Mouse (Mus musculus) heart, adult 8-10 months (tissue): ENCODE data around the gene Pom121l2. TPM values are rescaled to one million over a fixed set of nuclear protein-coding genes. Genes with fewer than 3 reads are reported as not detected.
A peak's percentile ranks its signal among the peaks of the same experiment; 100 is the strongest.

Source experiments
- DNase-seq: peaks from one replicate; pipeline ENCODE4 v3.0.0; 2022; ENCODE audit warnings: low spot score
- total RNA-seq, 4 experiments: library from RNA; stranded (reverse); gene quantifications; 2 replicates each; pipeline ENCODE4 v1.2.4; 2022

Pom121l2 gene
- total RNA-seq, result not detected

- no peak for DNase-seq
Observed at GRCm38 (mm10) chr13:21980981-21981802, at the start of gene Pom121l2. Gene Pom121l2 (plus strand): TSS chr13:21981194.

DNA sequence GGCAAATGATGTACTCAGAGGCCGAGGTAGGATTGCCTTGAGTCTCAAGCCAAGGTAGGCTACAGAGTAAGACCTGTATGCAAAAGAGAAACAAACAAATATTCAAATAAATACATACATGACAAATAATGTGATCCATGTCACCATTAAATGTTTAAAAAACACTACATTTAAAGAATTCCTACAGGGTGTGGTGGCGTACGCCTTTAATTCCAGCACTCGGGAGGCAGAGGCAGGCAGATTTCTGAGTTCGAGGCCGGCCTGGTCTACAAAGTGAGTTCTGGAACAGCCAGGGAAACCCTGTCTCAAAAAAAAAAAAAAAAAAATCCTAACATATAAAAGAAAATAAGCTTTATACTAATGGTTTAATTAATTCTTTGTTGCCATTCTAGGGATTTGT is 49.3 kb upstream of the Pom121l2 start:
- DNase-seq, result no peak

- peak; percentile 54 for DNase-seq
Observed at GRCm38 (mm10) chr13:21933626-21934548, 47.1 kb upstream of the Pom121l2 start.

DNA sequence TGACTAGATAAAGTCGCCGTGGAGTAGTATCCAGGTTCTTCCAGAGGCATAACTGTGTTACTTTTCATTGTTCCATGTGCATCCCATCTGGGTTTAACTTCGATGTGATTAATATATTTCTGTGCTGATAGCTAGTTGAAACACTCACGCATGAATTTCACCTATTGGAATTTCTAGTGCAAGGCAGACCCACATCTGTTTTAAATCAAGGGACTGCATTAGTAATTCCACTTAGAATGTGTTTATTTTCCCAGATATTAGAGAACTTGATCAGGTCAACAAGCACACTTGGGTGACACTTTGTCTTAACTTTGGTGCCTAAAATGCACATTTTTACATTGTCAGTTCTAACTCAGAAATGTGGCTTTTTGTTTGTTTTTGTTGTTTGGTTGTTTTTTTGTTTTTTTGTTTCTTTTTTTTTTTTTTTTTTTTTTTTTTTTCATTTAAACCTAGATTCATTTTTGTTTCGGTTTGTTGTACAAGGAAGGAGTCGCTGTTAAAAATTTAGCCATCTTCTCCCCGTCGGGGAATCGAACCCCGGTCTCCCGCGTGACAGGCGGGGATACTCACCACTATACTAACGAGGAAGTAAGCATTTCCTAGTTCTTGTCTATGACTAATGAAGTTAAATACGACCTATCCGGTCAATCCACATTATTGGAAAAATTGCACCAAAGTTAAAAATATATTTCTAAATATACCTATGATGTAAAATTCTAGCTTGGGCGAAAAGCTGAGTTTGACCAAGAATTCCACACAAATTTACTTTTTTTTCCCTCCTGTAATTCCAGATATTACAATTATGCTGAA is 45.8 kb upstream of the Pom121l2 start:
- DNase-seq, result peak; percentile 80

DNA sequence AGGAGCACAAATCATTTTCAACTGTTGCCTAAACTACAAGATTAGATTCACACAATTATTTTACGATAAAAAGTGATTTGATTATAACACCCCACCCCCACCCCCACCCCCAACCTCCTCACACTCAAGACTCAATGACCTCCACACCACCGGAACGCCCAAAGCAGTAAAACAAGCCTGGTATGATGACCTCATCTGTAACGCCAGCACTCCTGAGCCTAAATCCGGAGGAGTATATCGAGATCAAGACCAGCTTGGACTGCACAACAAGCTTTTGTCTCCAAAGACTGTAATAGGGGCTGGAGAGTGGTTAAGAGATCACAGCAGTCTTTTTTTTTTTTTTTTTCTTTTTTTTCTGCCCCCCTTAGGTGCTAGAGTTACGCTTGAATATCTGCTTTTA is 45.2 kb upstream of the Pom121l2 start:
- DNase-seq, result no peak

DNA sequence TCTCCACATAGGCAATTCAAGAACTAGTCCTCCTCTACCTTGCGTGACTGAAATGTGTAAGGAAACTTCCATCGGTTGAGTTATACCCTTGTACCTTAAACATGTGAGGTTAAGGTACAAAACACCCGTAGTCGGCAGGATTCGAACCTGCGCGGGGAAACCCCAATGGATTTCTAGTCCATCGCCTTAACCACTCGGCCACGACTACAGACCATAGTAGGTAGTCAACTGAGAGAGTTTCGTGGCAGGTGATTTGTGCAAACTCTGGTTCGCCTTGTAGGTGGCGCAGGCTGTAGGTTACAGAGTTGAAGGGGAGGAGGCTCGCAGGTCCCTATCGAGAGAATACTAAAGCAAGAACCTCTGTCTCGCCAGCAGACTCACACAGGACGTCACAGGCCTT is 44.0 kb upstream of the Pom121l2 start:
- peak; percentile 63 for DNase-seq

- peak; percentile 97 for DNase-seq
Observed at GRCm38 (mm10) chr13:21940213-21940612, 40.8 kb upstream of the Pom121l2 start.

- peak; percentile 89 for DNase-seq
Observed at GRCm38 (mm10) chr13:21940811-21941321, 40.1 kb upstream of the Pom121l2 start.

GRCm38 (mm10) chr13:21943644-21944043 is 37.4 kb upstream of the Pom121l2 start:
- no peak for DNase-seq

GRCm38 (mm10) chr13:21944592-21944925 is 36.4 kb upstream of the Pom121l2 start:
- DNase-seq, result no peak

GRCm38 (mm10) chr13:21944926-21945740 is 35.9 kb upstream of the Pom121l2 start, which contains the start of gene Zfp184:
Gene Zfp184 (plus strand): TSS chr13:21945094.
- peak; percentile 77 for DNase-seq

DNA sequence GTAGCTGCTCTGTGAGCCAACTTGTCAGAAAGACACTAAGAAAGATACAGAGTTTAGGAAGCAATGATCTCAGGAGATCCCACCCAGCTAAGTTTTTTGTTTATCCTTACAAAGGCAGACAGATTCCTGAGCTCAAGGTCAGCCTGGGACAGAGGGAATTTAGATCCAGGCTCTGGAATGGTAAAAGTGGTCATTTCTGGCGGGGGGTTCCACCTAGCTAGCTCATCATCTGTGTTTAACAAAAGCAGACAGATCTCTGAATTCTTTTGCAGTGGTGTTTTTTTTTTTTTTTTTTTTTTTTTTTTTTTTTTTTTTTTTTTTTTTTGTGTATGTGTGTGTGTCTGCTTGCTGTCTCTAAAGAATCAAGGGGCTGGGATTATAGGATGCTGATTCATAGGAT is 11.7 kb upstream of the Pom121l2 start:
- DNase-seq, result no peak

DNA sequence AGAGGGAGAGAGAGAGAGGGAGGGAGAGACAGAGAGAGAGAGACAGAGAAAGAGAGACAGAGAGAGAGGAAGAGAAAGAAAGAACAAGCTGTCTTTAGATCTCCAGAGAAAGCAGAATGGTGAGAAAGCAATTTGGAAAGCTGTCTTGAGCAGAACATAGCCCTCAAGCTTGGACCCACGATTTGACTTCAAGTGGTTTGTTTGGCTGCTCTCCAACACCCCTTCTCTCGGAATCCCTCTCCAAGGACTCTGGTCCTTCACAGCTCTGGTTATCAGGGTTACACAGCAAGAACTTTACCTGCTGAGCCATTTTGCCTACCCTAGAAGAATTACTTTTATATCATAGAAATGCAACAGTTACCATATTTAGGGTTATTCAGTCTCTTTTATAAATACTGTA is 11.2 kb upstream of the Pom121l2 start:
- no peak for DNase-seq

GRCm38 (mm10) chr13:21971641-21972040 is 9.4 kb upstream of the Pom121l2 start:
- no peak for DNase-seq

GRCm38 (mm10) chr13:21974221-21974725 is 6.7 kb upstream of the Pom121l2 start:
- peak; percentile 93 for DNase-seq

GRCm38 (mm10) chr13:21974726-21975473 is 6.1 kb upstream of the Pom121l2 start:
- DNase-seq, result peak; percentile 86

- DNase-seq, result no peak
Observed at GRCm38 (mm10) chr13:21981803-21982193, 804 bp downstream of the Pom121l2 start.

GRCm38 (mm10) chr13:21984486-21984885 is 3.5 kb downstream of the Pom121l2 start:
- no peak for DNase-seq

GRCm38 (mm10) chr13:21992550-21992949 is 11.6 kb downstream of the Pom121l2 start:
- DNase-seq, result no peak
